Mouse (Mus musculus): Measurements from ENCODE around the gene Adgrg1.
A peak's percentile ranks its signal among the peaks of the same experiment; 100 is the strongest.

Gene Adgrg1

GRCm38 (mm10) chr8:94978131-94978530 lies 3.6 kb downstream of the Adgrg1 start:
- no peak for DNase-seq

DNA sequence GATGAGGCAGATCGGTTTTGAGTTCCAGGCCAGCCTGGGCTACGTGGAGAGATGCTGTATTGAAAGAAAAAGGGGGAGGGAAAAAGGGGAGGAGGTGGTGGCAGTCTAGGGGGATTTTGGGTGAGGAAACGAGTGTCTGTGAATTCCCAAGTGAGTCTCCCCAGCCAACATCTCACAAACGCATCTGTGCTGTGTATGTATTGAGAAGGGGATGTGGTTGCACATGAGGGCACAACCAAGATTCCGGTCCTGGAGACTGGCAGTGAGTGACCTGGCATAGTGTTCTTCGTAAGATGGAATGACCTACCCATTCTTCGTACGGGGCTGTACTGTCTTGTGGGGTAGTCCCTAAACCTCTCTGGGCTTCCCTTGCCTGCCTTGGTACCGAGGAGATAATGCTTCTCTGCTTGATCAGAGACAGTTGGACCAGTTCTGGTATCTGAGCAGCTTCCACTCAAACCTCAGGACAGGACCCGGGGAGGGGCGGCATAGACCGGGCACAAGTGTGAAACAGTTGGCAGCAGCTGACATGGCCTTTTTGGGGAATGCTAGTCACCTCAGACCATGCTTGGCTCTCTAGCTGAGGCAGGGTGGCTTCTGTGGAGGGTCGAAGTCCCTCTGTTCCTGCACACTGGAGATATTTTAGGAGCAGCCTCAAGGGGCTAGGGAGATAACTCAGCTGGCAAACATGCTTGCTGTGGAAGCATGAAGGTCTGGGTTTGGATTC lies 4.2 kb downstream of the Adgrg1 start:
- DNase-seq, result no peak

DNA sequence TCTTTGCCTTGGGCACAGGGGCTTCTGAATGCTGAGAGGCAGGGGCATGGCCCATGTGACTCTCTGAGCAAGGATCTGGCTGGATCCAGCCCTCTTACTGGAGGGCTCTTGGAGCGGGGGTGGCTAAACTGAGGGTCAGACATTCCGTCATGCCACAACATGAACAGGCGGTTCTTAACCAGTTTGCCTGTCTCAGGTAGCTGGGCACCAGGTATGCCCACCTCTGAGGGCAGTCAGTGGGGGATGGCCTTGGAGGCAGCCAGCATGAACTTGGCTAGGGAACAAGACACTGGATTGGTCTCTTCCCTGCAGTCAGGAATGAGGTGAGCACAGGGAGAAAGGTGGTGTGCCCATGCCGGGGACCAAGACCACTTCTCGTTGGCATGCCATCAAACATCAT lies 5.6 kb downstream of the Adgrg1 start:
- no peak for DNase-seq

- no peak for DNase-seq
Measured at GRCm38 (mm10) chr8:94980976-94981375, 6.4 kb downstream of the Adgrg1 start.

DNA sequence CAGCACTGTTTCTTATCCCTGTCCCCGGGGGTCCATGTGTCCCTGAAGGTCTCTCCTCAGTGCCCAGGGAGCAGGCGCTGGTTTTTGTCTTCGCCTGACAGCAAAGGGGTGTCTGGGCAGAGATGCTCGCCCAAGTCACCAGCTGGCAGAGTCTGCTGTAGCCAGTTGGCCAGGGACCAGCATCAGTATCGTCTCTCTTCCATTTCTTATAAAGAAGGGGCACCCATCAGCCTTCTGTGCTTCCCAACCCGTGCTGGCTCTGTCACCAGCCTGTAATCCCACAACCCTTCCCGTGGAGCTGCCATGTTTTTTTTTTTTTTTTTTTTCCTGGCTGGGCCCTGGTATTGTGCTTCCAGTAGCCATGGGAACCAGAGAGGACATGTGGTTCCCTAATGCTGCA lies 7.3 kb downstream of the Adgrg1 start:
- DNase-seq, result no peak

- no peak for DNase-seq
Measured at GRCm38 (mm10) chr8:94983146-94983545, 8.6 kb downstream of the Adgrg1 start.

- DNase-seq, result no peak
Measured at GRCm38 (mm10) chr8:94983881-94984516, 9.4 kb downstream of the Adgrg1 start.

GRCm38 (mm10) chr8:94985023-94985422 lies 10.5 kb downstream of the Adgrg1 start:
- DNase-seq, result no peak

- no peak for DNase-seq
Measured at GRCm38 (mm10) chr8:94986676-94987075, 12.1 kb downstream of the Adgrg1 start.

- DNase-seq, result no peak
Measured at GRCm38 (mm10) chr8:94987553-94987952, 13.0 kb downstream of the Adgrg1 start.

DNA sequence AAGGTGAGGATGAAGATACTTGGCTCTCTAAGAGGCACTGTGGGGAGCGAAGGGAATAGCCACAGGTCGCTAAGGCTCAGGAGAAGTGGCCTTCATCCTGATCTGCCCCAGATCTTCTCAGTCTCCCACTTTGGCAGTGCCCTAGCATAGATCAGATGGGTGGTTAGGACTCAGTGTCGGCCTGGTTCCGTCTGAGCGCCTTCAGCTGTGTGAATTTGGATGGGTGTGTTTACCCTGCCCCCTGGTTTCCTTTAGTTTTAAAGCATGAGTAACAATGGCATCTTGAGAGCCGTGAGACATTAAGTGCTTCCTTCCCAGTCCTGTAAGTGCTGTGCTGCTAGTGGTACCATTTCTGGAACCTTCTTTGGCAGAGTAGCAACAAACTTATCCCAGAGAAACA lies 14.1 kb downstream of the Adgrg1 start:
- DNase-seq, result no peak

DNA sequence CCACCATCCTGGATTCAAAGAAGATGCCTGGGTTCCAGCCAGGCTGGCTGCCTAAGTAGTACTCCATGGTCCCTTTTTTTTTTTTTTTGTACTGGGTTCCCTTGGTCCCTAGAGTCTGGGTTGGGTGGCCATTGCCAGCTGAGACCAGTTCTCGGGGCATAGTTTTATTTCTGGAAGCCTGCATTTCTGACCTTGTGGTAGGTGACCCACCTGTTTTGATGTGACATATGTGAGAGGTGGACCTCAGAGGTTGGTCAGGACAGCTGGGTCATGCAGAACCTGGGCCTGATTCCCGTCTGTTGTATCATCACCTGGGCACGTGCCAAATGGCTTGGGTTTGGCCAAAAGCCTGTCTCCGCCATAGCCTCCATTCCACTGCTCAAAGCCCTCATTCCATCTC lies 15.2 kb downstream of the Adgrg1 start:
- no peak for DNase-seq

DNA sequence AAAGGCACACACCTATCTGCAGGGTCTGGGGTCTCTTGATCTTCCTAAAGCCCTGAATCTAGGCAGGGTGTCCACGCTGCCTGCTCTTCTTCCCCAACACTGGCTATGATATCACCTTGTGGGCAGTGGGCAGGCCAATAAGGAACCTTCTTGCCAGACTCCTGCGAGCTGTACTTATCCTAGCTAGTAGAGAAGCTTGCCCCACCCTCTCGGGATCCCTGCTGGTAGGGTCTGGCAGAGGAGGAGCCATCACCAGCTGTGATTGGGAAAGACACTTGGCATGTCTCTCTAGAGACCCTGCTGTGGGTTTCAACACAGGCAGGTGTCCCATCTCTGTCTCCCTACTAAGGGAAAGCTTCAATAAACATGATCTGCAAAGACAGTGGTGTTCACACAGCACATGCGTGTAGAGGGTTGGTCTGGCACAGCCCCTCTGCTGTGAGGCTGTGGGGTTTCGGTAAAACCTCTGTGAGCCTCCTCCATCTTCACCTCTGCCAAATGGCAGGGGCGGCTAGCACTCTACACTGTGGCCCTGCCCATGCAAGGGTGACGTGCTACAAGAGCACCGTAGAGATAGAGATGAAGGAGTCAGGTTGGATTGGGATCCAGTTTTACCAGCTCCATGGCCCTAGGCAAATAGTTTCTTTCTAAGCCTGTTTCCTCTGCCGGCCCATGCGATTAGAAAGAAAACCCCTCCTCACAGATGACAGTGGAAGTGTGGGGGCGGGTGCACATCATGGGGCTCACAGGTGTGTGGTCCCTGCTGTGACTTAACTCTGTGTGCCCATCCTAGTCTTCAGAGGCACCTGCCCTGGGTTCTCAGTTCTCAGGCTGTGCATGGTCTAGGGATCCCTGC lies 16.3 kb downstream of the Adgrg1 start:
- no peak for DNase-seq

DNA sequence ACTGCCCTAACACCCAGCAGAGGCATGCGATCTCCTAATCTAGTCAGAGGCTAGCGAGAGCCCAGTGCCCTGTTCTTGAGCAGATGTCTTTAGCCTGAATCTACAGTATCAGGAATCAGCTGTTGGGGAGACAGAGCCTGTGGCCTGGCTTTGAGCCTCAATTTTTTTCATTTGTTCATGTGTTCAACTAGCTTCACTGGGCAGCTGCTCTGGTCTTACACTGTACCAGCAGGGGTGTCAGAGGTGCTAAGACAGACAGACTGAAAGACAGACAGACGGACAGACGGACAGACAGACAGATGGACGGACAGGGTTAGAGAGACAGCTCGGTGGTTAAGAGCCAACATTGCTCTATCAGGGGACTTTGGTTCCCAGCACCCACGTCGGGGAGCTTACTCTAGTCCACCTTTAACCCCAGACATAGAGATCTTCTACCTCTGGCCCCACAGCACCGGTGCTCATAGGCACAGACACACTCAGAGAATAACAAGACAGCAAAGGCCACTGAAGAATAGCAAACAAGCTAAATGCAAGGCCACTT lies 17.0 kb downstream of the Adgrg1 start:
- no peak for DNase-seq

DNA sequence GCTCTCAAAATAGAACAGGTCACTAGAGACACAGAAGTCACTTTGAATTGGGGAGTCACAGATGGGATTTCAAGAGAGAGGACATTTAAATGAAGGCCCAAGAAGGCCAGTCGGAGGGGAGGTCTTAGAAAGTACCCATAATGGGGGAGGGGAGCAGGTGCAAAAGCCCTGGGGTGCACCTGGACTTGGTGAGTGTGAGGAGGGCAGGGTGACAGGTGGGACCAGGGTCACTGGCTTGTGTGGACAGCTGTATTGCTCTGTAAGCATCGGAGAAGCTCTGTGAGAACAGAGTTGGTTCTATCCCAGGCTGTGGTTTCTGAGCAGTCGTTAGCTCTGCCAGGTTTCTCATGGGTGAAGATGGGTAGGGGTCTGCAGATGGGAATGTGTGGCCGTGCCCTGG lies 17.5 kb downstream of the Adgrg1 start:
- DNase-seq, result no peak

- DNase-seq, result no peak
Measured at GRCm38 (mm10) chr8:94992534-94992933, 18.0 kb downstream of the Adgrg1 start.

DNA sequence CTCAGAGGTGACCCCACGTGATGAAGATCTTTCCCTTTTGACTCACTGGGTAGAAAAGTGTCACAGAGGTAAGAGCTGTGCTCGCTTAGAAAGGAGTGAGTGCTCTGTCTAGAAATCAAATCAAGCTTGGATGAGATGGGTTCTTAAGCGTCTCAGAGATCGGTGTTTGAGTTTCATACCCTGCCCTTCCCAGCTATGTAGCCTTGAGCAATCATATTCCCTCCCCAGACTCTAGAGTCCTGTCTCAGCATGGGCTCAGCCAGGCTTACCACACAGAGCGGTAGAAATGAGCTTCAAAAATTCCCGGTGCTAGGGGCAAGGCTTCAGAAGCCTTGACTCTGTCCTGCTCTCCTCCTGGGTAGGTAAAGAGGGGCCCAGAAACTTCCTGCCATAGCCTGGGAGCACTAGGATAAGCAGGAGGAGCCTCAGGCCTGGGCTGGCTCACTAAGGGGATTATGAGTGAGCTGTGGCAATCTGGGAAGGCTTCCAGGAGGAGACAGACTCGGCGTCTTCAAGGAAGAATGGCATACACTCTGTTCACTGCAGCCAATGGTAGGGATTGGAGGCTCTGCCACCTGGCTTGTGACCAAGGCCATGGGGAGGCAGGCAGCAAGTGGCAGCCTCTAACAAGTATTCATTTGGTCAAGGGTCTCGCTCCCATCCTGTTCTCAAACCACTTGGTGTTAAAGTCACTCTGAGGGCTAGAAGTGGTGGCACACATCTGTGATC lies 18.6 kb downstream of the Adgrg1 start:
- no peak for DNase-seq

- DNase-seq, result peak; percentile 94
Measured at GRCm38 (mm10) chr8:94994006-94994405, 19.5 kb downstream of the Adgrg1 start.

DNA sequence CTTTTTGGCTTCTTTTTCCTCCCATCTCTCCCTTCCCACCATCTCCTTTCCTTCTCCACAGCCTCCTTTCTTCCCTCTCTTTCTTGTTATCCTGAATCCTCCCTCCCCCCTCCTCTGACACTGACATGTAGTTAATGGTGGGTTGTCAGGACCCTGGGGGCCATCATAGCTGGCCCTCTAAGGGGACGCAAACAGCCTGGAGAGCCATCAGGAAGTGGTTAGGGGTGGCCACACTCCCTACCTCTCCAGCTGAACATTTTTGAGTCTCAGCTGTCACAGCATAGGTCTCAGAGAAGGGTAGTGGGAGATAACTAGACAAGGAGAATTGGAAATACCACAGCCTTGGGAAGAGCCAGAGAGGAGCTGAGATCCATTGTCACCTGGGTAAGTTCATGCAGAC lies 20.0 kb downstream of the Adgrg1 start:
- DNase-seq, result no peak

DNA sequence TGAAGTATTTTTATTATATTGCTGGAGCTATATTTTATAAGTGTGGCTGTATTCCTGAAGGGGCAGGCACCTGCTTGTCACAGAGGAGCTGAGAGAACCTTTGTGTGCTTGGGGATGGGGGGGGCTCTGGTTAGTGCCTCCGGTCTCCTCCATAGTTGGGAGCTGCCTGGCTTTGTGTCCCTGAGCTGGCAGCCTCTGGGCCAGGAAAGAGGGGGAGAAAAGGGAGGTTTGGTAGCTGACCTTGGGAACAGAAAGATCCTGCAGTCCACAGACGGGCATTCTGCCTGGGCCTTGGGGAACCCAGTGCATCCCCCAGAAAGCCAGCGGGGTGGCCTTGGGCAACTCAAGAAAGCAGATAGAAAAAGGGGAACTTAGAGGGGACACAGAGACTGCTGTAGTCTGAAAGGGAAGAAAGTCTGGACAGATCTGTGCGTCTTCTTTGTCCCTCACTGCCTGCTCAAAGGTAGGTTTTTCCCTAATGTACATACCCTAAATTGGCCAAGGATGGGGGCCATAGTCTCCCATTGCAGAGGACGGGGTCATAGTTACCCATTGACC lies 20.9 kb downstream of the Adgrg1 start:
- no peak for DNase-seq

DNA sequence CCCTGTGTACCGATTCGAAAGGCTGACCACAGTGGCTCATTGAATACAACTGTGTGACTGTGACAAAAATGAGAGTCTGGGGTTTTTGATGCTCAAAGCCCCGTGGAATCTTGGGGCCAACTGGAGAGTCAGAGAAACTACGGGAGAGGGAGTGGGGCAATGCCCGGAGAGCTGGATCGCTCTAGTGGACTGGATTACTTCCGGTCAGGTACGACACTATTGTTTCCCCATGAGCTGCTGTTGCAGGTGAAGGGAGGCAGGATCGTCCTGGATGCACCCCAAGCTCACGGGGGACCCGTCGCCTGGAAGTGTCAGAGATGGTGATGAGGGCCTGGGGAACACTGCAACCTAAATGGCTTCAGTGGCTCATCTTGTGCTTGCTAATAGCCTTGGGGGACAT lies 21.5 kb downstream of the Adgrg1 start:
- DNase-seq, result no peak
